Mouse (Mus musculus): ENCODE measurements at regions not wholly inside any gene's neighbourhood (a gene's known extent, or its start where the extent isn't known, plus 50 kb on each side); places are given as distances from the start of the nearest gene placed in this dataset.

DNA sequence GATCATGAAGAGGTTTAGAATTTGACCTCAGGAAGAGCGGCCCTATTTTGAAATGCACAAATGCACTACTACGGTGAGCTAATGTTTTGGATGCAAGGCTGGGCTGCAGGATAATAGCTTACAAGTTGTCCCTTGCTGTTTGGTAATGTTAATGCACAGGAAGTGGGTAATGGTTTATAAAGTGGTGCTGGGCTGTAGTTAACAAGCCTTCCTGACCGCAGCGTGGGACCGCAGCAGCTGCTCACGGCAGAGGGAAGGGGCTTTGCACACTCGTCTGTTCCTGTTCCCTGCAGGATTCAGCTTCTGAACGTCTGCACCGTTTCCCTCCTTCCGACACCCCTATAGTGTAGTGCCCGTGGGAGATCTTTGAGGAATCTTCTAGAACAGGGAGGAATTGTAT lies 258.4 kb upstream of the Nr5a2 start:
- TF ChIP-seq GATA1 (IDR thresholded peaks at IDR 0.05; ENCODE audit: low read depth, low read length) (no peak), MAX (IDR thresholded peaks at IDR 0.05; ENCODE audit: low read length) (no peak), CTCF (IDR thresholded peaks at IDR 0.05 in 2 of 3, conservative IDR thresholded peaks at IDR 0.05 in 1 of 3; ENCODE audit: control insufficient read depth in 1 of 3, insufficient read depth in 1 of 3, low read depth in 2 of 3, low read length in 3 of 3, poor library complexity in 1 of 3, severe bottlenecking in 1 of 3) (no peak), MYB (IDR thresholded peaks at IDR 0.05; ENCODE audit: low read depth, low read length) (no peak), CHD2 (IDR thresholded peaks at IDR 0.05; ENCODE audit: low read length) (no peak), MYC (IDR thresholded peaks at IDR 0.05; ENCODE audit: low read depth, low read length) (no peak), EP300 (IDR thresholded peaks at IDR 0.05; ENCODE audit: low read depth in 1 of 2, low read length in 2 of 2) (no peak), HCFC1 (IDR thresholded peaks at IDR 0.05; ENCODE audit: low read depth, low read length) (no peak), POLR2A (IDR thresholded peaks at IDR 0.05; ENCODE audit: control insufficient read depth in 1 of 2, insufficient read depth in 1 of 2, low read depth in 1 of 2, low read length in 2 of 2, poor library complexity in 1 of 2) (no peak), ZMIZ1 (IDR thresholded peaks at IDR 0.05; ENCODE audit: low read depth, low read length) (no peak), USF2 (IDR thresholded peaks at IDR 0.05; ENCODE audit: borderline replicate concordance in 1 of 2, insufficient read depth in 1 of 2, low read depth in 1 of 2, low read length in 2 of 2) (no peak), TBP (IDR thresholded peaks at IDR 0.05; ENCODE audit: low read depth, low read length) (no peak)

All from MEL (cell line).